Mouse (Mus musculus): ENCODE results near the gene Gdf10. TPM values are rescaled to one million over a fixed set of nuclear protein-coding genes. Genes with fewer than 3 reads are reported as not detected.

Gene Gdf10
- total and polyA plus RNA-seq, 3 experiments = not detected

DNA sequence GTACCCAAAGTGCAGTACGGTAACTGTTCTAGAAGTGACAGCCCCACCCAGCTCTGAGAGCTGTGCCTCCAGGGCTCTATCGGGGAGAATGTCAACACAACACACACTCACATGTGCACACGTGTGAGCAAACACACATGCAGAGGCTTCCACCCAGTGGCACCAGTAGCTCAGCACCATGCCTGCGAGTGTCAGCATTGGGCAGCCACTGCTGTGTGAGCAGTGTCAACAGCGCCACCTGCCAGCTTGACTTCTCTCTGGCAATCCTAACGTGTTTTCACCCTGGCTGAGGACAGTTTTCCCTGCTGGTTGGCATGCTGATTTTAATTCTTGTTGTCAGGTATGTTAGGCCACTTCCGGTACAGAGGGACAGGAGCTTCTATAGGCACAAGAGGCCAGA, 49.3 kb downstream of the Gdf10 start:
- Histone ChIP-seq H3K79me2 (ENCODE audit: control insufficient read depth, insufficient read depth, low read length, poor library complexity) (no peaks in the 10 kb centered on the region), H3K9me3 (replicated peaks; ENCODE audit: insufficient read depth, low read length) (no peaks in the 10 kb centered on the region), H3K36me3 (ENCODE audit: control insufficient read depth in 1 of 2, insufficient read depth in 2 of 2, low read length in 2 of 2) (no peaks in the 10 kb centered on the region), H3K9ac (ENCODE audit: control insufficient read depth, low read depth, low read length, poor library complexity, severe bottlenecking) (no peak overlapping the region), H3K27ac (ENCODE audit: control insufficient read depth, low read depth, low read length) (no peak overlapping the region), H3K27me3 (ENCODE audit: control insufficient read depth in 1 of 2, insufficient read depth in 2 of 2, low read length in 2 of 2) (no peaks in the 10 kb centered on the region), H3K4me1 (ENCODE audit: control insufficient read depth in 1 of 2, insufficient read depth in 2 of 2, low read length in 2 of 2) (no peaks in the 10 kb centered on the region), H3K4me3 (ENCODE audit: control insufficient read depth in 1 of 2, insufficient read depth in 1 of 2, low read depth in 2 of 2, low read length in 2 of 2) (no peak overlapping the region)
- no peak for DNase-seq (ENCODE audit: low read depth, low spot score)
- TF ChIP-seq ZC3H11A (IDR thresholded peaks at IDR 0.05; ENCODE audit: low read depth, low read length) (no peak), MEF2A (IDR thresholded peaks at IDR 0.05; ENCODE audit: extremely low read depth, insufficient replicate concordance, low read depth, low read length, poor library complexity, severe bottlenecking) (no peak), RCOR1 (IDR thresholded peaks at IDR 0.05; ENCODE audit: low read depth, low read length) (no peak), ZNF384 (IDR thresholded peaks at IDR 0.05; ENCODE audit: low read depth, low read length) (no peak), SIN3A (IDR thresholded peaks at IDR 0.05; ENCODE audit: low read length) (no peak), GATA1 (IDR thresholded peaks at IDR 0.05; ENCODE audit: low read depth, low read length) (no peak), MXI1 (IDR thresholded peaks at IDR 0.05; ENCODE audit: low read depth, low read length) (no peak), USF2 (IDR thresholded peaks at IDR 0.05; ENCODE audit: borderline replicate concordance in 1 of 2, insufficient read depth in 1 of 2, low read depth in 1 of 2, low read length in 2 of 2) (no peak), TBP (IDR thresholded peaks at IDR 0.05; ENCODE audit: low read depth, low read length) (no peak), TCF12 (IDR thresholded peaks at IDR 0.05; ENCODE audit: low read depth, low read length) (no peak), NRF1 (IDR thresholded peaks at IDR 0.05; ENCODE audit: insufficient read depth, low read depth, low read length, poor library complexity, severe bottlenecking) (no peak), KAT2A (conservative IDR thresholded peaks at IDR 0.05; ENCODE audit: low read depth, low read length) (no peak), GABPA (IDR thresholded peaks at IDR 0.05; ENCODE audit: low read depth, low read length) (no peak), JUND (IDR thresholded peaks at IDR 0.05; ENCODE audit: low read depth, low read length) (no peak)

DNA sequence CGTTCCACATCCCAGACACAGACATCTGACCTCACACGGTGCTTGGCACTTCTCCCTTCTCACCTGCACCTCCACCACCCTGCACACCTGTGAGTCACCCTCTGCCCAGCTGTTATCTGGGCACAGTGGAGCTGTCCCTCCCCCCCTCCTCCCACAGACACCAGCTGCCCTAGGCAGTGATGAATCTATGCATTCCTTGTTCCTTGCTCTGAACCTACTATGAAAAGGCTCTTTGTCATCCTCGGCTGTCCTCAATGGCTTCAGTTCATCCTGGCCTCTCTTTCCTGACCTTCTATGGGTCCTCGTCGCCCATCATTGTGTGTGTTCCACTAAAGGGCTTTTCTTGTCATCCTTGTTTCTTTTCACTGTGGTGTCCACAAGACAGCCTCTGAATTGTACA, 51.4 kb downstream of the Gdf10 start:
- H3K36me3 ChIP-seq (ENCODE audit: control insufficient read depth in 1 of 2, insufficient read depth in 2 of 2, low read length in 2 of 2) = no peaks in the 10 kb centered on the region
- H3K9ac ChIP-seq (ENCODE audit: control insufficient read depth, low read depth, low read length, poor library complexity, severe bottlenecking) = no peak overlapping the region
- no peaks in the 10 kb centered on the region for H3K4me1 ChIP-seq (ENCODE audit: control insufficient read depth in 1 of 2, insufficient read depth in 2 of 2, low read length in 2 of 2)
- no peak overlapping the region for H3K27ac ChIP-seq (ENCODE audit: control insufficient read depth, low read depth, low read length)
- TF ChIP-seq ETS1 (IDR thresholded peaks at IDR 0.05; ENCODE audit: low read depth, low read length) (no peak), TBP (IDR thresholded peaks at IDR 0.05; ENCODE audit: low read depth, low read length) (no peak)
- no peaks in the 10 kb centered on the region for H3K27me3 ChIP-seq (ENCODE audit: control insufficient read depth in 1 of 2, insufficient read depth in 2 of 2, low read length in 2 of 2)
- H3K9me3 ChIP-seq (replicated peaks; ENCODE audit: insufficient read depth, low read length) = no peaks in the 10 kb centered on the region
- no peak overlapping the region for H3K4me3 ChIP-seq (ENCODE audit: control insufficient read depth in 1 of 2, insufficient read depth in 1 of 2, low read depth in 2 of 2, low read length in 2 of 2)
- DNase-seq (ENCODE audit: low read depth, low spot score) = no peak
- no peaks in the 10 kb centered on the region for H3K79me2 ChIP-seq (ENCODE audit: control insufficient read depth, insufficient read depth, low read length, poor library complexity)

Data from MEL (cell line).